Mouse (Mus musculus) c-Kit-positive CD71-positive TER-119-positive erythroid progenitor cells, embryonic 14.5 days (primary cell): Measurements from ENCODE around the gene Palld.
A peak's percentile ranks its signal among the peaks of the same experiment; 100 is the strongest.

Source experiments
- DNase-seq: peaks from one replicate; pipeline ENCODE4 v3.0.0-alpha.2; 2013; ENCODE audit warnings: low spot score

Palld gene

DNA sequence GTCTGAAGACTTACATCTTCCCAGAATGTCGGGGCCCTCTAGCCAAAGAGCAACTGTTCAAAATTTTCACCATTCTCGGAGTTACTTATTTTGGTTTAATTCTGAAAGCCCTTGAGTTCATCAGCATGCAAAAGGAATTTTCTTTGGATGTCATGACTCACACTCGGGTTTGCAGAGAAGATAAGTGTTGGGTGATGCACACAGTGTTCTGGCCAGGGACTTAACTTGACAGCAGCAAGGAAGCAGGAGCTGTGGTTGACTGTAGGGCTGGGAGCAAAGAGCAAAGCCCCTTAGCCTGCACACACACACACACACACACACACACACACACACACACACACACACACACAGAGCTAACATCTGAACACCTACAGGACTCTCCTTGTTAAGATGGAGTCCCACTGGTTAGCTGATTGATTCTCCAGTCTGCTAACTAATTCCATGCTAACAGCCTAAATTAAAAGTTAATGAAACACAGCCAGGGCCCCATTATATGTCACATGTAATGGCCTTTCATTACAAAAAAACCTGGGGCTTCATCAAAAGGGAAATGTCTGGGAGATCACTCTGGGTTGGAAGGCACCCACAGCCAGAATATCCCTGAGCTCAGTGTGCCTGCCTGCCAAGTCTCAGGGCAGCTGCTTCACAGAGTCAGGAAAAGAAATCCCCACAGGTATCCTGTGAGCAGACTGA, 273.4 kb downstream of the Palld start:
- DNase-seq, result no peak

DNA sequence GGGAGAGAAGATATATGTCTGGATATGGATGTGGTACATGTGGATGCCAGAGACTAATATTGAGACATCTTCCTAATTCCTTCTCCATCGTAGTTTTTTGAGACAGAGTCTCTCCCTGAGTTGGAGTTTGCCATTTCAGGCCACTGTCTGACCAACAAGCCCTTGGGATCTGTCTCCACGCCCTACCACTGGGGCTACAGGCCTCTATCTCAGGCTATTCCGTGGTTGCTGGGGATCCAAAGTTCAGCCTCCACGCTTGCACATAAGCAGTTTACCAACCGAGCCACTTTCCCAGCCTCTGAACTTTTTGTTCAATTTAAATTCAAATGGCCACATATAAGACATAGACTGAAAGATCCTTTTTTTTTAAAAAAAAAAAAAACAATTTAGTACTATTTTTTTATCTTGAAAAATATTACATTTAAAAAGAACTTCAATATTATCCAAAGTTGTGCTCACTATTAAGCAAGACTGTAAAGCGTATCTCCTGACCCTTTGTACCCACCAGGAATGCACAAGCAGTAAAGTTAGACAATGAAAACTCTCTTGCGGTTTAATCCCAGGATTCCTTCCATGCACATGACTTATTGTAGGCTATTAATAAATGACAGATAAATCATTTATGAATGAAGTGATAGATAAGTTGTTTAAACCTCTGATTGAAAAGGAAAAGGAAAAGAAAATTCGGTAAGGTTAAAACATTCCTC, 276.1 kb downstream of the Palld start:
- no peak for DNase-seq

DNA sequence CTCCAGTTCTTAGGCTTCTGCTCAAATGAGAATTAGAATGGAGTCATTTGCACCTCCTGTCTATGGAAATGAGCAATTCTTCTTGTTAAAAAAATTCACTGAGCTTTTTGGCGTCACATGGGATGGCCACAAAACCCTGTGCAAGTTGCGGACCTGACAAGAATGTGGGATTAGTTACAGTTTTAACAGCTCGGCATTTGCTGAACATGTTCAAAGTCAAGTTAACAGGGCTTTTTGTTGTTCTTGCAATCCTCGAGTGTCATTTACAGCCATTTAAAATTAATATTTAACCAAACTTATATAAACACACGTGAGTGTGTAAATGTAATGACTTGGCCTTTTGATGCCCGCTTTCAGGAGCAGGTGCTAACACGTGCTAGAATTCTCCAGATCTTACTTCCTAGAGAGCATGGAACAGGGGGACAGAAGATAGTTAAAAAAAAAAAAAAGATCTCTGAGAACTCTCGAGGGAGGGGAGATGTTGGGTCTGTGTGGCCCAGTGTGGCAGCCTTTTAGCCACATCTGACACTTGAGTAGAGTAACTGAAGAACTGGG, 276.8 kb downstream of the Palld start:
- DNase-seq, result no peak

DNA sequence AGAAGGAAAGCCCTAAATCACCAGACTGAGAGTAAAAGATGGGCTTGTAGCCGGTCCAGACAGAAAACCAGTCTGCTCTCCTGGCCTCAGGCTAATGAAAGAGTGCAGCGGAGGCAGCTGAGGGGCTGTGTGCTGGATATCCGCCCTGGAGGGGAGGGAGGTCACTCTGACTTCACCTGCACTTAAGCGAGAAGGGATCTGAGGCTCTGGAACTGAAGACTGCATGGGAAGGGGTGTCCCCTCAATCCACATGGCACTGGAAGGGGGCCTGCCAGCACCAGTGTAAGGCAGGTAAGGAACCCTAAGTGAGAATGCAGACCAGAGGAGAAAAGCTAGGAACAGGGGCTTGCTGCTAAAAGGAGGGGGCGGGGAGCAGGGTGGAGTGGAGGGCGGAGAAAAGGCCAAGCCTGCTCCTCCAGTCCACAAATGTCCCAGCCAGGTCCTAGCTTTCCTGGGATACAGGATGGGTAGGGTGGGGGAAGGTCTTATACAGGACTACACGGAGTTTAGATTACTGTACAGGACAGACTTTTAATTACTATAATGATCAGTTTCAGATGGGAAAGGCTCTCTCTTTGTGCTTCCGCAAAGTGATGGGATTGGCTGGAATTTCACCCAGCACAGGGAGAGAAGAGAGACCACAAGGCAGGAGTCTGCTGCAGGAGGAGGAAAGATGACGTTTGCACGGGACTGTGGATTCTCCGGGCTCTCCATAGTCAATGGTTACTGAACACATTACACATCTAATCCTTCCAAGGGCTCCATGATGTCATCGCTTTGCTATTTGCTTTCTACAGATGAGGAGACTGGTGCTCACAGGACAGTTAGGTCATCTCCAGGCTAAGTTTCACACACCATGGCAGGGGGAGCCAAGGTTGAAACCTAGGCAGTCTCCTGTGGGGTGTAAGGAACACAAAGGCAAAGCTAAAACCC, 278.7 kb downstream of the Palld start:
- no peak for DNase-seq

DNA sequence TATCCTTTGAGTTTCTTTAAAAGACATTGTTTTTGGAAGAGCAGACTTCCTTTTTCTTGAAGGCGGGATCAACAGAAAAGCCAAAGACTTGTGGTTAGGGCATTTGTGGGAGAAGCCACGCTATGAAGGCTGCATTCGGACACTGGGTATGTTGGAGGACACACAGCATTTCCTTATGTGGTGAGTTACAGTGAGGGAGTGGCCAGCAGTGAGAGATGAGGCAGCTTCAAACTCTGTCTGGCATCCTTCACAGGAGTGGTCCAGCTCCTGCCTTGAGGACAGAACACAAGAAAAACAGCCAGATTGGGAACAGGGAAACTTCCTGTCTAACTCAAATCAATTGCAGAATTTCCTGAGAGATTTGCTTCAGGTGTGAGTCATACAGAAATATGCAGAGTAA, 281.2 kb downstream of the Palld start:
- DNase-seq, result no peak

DNA sequence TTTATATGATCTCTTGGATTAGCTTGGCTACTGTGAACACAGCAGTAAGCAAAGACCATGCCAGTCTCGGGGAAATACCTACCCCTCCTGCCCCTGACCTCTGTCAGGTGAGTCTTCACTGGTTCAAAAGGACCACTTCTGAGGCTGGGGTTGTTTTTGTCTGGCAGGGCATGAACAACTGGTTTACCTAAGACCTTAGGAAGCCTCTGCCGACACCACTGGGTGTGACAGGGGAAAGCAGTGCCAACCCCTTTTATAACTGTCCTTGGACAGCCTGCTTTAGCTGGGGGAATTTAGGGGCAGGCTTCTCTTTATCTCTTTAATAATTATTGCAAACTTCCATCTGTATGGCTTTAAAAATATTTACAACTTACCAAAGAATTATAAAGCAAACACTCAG, 284.8 kb downstream of the Palld start:
- DNase-seq, result no peak

DNA sequence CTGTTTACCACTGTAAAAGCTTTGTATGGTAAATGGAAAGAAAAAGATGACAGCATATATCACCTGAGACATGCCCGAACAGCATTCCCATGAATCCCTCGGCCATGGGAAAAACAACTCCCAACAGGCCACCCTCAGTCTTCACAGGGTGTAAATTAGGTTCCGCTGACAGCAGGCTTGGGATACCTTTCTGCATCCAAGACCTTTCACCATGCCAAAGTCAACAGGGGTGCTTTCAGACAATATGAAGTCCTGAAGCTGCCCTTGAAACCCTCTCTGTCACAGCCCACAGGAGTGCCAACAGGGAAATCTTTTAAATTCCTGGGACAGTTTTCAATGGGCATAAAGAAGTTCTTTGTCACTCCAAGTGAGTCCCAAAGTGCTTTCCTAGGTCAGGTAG, 285.4 kb downstream of the Palld start:
- no peak for DNase-seq

DNA sequence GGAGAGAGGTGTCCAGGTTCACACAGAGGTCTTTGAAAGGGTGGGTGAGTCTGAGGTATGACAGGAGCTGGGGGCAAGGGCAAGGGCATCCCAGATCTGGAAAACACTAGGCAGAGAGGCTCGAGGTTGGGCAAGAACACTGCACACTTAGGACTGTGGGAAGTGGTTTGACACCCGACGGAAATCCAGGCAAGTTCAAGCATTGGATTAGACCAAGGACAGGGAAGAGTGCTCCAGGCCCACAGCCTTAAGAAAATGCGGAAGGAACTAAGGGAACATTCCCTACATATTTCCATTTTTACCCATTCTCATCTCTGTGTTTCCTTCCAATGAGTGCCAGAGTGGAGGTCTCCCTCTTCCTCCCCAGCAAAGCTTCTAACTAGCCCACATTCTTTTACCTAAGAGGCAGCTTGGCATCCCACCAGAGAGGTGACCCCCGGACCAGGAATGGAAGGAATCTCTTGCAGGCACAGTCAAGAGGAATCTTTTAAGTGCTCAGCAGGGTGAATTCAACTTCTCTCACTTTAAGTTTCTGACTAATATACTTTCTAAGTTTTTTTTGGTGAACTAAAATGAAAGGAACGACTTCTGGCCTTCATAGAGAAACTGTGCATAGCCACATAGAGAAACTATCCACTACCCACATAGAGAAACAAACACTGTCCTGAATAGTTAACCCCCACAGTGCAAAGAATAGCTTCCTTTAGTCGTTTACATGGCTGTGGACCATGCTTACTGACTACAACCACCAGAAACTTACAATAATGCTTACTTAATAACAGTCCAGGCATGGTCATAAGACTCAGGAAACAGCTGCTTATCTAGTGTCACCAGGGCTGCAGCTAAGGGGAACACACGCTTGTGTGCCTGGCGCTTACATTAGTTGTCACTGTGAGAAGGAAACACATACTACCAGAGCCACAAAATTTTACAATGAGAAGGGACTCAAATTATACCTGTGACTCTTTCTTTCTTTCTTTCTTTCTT, 286.5 kb downstream of the Palld start:
- DNase-seq, result no peak

DNA sequence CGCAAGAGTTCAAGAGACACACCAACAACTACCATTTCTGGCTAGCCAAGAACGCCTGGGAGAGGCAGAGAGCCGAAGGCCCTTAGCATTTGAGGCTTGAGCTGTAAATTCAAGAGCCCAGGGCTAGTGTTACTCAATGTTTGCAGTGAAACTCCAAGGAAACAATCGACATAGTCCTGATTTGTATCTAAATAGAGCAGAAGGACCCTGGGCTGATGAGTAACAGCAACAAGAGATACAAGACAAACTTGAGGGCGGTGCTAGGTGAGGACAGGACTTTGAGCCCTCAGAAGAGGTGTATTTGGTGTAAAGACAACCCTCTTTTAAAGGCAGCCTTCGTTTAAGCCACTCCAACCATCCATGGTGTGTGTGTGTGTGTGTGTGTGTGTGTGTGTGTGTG, 290.7 kb downstream of the Palld start:
- no peak for DNase-seq

DNA sequence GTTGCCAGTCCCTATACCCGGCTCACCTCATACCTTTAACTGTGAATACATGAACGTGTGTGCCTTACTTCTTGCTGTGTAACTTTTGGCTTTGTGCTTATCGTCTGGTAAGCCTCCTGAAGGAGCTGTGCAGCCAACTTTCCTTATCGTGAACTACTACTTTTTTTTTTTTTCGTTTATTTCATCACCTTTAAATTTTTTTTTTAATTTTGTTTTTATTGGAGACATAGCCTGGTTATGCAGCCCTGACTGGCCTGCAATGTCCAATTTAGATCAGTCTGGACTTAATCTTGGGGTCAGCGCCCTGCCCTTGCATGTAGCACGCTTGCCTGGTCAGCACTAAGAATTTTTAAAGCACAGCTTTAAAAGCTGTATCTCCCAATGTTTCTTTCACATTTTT, 291.4 kb downstream of the Palld start:
- DNase-seq, result no peak

DNA sequence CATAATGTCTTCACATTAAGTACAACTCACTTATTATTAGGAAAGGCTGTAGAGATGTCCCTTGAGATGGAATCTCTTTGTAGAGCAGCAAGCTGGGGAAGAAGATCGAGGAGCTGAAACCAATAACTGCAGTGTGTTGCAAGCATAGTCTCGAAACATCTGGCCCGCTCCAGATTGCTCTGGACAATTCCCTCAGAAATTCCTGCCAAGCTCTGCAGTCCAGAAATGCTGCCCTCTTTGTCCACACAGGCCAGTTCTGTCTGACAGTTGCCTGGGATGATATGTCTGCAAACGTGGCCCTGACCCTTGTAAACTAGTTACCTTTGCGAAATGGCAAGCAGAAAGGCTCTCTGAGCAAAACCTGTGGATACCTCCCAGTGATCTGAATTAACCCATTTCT, 291.9 kb downstream of the Palld start:
- DNase-seq, result no peak

DNA sequence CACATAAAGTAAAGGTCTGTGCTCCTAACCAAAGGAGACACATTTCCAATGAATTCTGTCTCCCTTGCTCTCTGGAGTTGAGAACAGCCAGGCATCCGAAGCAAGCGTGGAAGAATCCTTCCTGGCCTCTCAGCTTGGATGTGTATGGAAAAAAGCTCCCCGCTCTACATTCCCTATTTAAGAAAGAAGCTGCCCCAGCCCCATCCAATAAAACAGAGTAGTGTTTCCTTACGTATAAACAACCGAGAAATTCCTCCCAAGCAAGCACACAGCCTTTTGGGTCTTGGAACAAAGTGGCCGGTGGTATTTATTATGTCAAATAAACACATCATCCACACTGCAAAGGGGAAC, 295.1 kb downstream of the Palld start:
- no peak for DNase-seq

DNA sequence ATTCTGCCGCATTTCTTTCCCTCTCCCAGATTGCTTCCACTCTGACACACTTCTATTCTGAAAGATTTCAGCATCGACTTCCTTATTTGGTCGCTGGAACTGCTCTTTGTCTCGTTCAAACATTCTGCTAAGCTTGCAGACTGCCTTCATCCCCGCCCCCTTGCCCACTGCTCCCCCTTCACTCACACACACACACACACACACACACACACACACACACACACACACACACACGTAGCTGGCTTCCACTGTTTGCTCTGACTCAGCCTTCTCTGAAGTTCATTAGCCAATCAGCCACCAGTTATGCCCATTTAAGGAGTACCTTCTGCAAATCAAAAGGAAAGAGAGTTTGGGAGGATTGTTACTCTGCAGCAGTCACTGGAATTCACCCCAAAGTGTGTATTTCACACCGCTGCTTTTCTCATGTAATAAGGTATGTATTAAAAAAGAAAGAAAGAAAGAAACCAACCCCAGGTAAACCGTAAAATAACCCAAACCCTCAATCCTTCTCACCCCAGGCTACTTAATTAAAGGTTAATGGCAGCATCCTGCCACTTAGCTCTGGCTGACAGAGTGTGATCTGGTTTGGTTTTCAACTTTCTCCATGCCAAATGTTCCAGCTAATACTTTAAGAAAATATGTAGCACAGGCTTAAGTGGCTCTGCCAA, 295.6 kb downstream of the Palld start:
- DNase-seq, result no peak

DNA sequence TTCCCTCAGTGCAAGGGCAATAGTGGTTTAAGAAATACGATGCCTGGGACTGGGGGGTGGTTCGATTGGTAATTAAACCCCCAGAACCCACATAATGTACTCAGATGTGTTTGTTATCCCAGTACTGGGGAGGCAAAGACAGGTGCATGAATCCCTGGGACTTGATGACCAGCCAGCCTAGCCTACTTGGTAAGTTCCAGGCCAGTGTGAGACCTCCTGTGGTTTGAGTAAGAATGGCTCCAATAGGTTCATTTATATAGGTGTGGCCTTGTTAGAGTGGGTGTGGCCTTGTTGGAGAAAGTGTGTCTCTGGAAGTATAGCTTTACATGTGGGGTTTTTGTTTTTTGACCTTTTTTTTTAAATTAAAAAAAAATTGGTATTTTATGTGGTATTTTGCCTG, 297.6 kb downstream of the Palld start:
- DNase-seq, result no peak

DNA sequence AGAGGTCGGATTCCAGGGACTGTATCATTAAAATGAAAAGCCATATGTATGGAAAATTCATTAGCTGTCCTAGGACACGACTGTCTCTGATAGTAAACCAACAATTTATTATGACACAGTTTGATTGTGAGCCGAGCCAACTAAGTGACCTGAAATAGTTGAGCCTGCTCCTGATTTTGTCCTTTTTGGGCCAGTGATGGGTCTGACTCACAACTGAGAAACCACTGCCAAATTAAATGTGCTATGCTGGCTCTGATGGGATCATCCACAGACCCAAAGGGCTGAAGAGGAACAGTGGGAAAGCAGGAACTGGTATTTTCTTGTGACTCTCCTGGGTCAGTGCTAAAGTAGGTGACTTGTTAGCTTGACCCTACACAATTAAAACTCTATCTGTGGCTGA, 305.6 kb downstream of the Palld start:
- DNase-seq, result no peak

DNA sequence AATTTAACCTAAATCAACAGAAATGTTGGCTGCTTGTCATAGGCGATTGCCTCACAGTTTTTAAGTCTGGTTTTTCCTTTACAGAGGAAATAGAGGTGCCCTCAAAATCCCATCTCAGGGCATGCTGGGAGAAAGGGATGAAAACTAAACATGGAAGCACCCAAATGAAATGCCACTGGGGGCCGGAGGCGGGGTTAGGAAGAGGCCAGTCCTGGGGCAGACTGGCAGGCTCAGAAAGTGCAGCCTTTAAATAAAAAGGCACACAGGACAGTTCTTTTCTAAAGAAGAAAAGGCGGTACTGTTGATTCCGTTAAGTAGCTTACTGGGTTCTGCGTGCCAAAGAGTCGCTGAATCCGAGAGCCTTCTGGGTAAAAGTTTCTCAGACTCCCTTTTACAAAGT, 311.0 kb downstream of the Palld start:
- DNase-seq, result no peak

DNA sequence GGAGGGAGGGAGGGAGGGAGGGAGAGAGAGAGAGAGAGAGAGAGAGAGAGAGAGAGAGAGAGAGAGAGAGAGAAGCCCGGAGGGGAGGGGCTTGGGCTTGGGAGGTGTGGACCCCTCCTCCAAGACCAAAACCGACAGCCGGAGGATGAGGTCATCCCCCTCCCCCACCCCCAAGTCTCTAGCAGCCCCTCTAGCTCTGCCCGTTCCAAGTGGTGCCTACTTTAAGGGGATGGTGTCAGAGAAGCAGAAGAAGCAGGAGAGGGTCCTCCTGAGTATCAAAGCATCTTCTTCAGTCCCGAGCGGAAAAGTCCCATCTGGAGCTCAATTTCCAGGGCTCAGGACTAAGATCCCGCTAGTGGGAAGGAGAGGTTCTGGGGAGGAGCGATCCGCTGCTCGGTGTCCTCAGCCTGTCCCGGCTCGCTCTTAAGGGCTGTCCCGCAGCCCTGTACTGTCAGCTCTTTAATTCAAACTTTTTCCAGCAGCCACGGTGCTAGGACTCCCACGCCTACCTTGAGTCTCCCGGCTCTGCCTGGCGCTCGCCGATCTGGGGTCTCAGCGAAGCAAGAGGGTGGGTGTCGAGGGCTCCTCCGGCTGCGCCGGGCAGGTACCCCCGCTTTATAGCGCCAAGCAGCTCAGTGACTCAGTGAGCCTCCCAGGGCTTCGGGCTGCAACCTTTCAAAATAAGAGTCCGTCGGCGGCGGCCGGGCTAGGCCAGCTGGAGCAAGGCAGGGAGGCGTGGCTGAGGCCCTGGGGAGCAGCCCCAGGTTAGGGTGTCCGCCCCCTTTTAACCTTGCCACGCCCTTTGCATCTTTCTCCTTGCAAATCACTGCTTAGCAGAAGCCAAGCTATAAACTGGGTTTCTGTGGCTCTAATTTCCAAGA, 311.7 kb downstream of the Palld start:
- DNase-seq, result peak; percentile 44

DNA sequence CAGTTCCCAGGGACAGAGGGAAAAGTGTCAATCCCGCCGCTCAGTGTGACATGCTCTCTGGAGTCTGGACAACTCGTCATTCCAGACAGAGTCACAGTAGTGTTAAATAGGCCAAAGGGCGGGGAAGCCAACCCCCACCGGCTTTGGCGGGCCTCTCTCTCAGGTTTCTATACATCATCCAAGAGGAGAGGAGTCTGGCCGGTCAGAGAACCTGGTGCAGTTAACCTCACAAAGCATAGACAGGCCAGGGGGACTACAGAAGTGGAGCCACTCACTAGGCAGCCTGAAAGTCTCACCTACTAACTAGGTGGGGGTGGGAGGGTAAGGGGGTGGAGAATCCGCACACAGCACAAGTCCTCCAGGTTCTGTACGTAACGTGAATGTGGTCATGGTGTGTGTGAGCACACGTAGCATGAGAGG, 312.5 kb downstream of the Palld start:
- DNase-seq, result no peak

DNA sequence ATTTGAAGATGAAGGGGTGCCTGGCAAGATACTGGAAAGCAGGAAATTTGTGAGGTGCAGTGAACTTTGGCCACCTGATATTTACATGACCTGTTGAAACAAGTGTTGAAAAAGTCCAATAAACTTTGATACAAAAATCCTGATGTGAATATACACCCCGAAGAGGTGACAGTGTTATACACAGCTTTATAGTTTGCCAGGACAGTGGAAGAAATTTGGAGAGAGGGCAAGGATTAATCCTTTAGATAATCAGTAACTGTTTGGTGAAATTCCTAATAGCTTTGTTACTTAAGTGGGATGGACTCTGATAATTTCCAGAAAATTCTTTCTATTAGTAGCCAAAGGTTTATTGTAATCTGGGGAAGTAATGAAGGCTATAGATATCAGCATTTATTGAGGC, 314.2 kb downstream of the Palld start:
- DNase-seq, result no peak

DNA sequence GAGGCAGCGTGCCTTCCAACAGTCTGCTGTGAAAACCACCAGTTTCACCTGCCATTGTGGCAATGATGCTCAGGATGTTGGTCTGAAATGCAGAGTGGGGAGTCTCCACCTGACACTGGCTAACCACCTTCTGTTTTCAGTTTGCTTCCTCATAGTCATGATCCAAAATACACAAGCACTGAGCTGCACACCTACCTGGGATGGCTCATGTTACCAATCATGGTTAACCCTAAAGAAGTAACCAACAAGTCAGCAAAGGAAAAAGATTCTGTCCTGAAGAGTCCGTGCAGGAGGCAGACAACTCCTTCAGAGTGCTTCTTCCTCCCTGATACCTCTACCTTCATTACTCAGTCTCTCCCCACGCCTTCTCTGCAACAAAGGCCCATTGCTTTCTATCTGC, 314.8 kb downstream of the Palld start:
- DNase-seq, result no peak
